Mouse (Mus musculus) right cerebral cortex, postnatal 36 days (tissue): ENCODE measurements at regions not wholly inside any gene's neighbourhood (a gene's known extent, or its start where the extent isn't known, plus 50 kb on each side); places are given as distances from the start of the nearest gene placed in this dataset.
A peak's percentile ranks its signal among the peaks of the same experiment; 100 is the strongest.

Source experiments
- DNase-seq, 2 experiments: peaks; one replicate each; pipeline ENCODE4 v3.0.0; 2022; ENCODE audit warnings: low spot score in 2 of 2, mixed read lengths in 1 of 2

DNA sequence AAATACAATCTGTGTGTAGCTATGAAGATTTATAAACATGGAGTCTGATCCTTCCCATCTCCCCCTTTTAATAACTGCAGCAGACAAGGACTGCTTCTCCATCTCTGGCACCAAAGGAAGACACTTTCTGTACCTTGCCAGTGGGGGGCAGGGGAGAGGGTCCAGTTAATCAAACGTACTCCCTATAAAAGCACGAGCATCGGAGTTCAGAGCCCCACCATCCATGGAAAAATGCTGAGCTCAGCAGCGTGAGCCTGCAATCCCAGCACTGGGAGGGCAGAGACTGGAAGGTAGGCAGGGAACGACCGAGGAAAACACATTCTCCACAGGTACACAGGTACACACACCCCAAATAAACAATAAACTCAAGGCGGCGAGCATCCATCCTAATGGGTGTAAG lies 234.1 kb upstream of the Kazn start:
- no peak for DNase-seq

GRCm38 (mm10) chr4:142472332-142472731 lies 233.1 kb upstream of the Kazn start:
- no peak for DNase-seq

DNA sequence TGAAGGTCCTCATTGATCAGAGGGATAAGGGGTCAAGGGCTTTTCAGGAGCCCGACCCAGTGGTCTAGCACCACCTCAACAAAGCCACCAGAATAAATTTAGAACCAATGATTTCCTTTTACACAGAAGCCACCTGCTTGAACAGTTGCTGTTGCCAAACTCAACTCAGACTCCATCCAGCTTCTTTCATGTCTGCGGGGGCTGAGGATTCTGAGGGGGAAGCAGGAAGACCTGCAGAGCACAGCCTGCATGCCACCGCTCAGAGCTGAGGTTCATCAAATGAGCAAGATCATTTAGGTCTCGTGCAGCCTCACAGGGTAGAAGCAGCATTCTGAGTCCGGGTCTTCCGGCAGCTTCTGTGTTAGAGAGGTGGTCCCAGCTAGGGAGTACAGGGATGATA lies 231.6 kb upstream of the Kazn start:
- DNase-seq: peak; percentile 26 to 47

DNA sequence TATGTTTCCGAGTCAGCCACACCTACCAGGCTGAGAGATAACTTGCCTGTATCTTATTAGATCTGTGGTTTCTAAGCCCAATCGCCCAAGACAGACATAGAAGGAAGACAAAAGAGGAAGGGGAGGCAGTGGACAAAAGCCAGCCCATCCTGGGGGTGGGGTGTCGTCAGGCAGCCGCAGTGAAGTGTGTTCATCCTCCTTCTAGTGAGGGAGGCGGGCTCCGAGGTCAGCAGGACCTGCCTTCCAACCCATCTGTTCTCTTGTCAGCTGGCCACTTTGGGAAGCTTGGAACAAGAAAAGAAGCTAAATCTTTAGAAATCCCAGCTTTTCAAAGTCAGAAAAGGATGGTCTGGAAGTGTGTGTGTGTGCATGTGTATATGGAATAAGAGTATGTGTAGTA lies 228.7 kb upstream of the Kazn start:
- DNase-seq: no peak

GRCm38 (mm10) chr4:142465226-142465625 lies 226.0 kb upstream of the Kazn start:
- DNase-seq: no peak

GRCm38 (mm10) chr4:142464066-142464465 lies 224.9 kb upstream of the Kazn start:
- no peak for DNase-seq

GRCm38 (mm10) chr4:142460468-142461086 lies 221.4 kb upstream of the Kazn start:
- DNase-seq: no peak

- DNase-seq: no peak
Observed at GRCm38 (mm10) chr4:142452614-142453013, 213.4 kb upstream of the Kazn start.

DNA sequence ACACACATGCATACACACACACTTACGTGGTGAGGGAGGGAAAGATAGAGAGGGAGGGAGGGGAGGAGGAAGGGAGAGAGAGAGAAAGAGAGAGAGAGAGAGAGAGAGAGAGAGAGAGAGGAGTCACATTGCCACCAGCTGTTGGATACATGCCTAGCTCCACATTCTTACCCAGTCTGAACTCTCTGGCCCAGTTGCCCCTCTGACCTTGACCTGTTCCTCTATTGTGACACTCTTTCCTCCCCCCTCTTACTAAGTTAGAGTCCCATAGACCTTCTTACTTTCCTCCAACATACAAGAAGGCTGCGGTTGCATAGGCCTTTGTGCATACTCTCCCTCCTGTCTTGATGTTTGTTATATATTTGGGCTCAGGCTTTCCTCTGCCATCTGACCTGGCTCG lies 211.7 kb upstream of the Kazn start:
- DNase-seq: no peak

DNA sequence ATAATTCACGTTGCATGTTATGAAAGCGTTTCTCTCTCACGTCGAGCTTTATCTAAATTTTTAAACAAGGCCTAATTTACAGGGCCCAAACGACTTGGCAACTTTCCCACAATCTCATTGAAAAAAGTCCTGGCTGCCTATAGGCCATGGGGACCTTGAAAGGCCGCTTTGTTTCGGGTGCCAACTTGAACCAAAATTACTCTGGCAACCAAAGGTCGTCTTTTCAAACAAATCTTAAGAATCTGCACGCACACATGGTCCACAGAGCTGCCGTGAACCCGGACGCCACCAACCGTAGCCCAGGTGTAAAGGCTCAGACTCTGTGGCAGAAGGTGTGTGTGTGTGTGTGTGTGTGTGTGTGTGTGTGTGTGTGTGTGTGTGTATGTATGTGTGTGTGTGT lies 210.5 kb upstream of the Kazn start:
- no peak for DNase-seq

GRCm38 (mm10) chr4:142449198-142449702 lies 210.0 kb upstream of the Kazn start:
- no peak for DNase-seq

GRCm38 (mm10) chr4:142447529-142447928 lies 208.3 kb upstream of the Kazn start:
- DNase-seq: peak; percentile 72 to 85

DNA sequence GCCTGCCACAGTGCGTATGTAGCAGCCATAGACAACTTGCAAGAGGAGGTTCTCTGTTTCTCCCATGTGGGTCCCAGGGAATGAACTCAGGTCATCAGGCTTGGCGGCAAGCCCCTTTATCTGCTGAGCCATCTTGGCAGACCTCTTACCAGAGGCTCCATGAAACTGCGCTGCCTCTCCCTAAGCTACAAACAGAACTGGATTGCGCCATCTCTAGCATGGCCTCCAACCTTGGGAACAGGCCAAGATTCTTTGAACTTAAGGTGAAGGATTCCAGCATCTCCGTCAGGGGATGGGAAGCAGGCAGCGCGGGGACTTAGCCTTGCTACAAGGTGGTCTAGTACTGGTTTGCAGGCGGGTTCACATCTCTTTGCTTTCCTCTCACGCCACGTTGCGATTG lies 201.8 kb upstream of the Kazn start:
- no peak for DNase-seq

DNA sequence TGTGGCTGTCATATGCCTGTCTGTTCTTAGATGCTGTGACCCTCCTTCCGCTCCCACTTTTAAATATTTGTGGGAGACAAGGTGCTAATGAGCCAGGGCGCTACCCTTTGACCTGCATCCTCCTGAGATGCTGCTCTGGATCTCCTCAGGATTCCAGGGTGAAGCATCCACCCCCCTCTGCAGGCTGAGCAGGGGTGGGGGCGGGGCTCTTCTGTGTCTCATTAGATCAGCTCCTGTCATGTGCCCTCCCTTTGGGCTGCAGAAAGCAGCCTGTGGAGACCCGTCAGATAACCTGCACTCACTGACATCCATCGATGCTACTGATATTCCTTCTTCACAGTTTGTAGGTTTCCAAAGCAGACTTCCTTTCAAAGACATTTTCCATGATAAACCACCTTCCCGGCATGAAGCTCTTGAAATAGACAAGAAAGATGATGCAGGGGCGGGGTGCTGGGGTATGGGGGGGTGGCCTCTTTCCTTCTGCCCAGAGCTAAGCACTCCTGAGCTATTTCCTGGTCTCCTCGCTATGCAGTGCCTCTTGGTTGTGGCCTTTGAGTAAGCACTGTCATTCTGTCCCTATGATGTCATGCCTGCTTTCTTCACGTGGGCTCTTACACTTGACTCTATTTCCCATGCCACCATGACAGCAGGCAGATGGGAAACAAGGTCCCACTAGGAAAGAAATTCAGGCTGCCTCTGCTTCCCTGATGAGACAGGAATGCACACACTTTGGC lies 200.4 kb upstream of the Kazn start:
- no peak for DNase-seq

DNA sequence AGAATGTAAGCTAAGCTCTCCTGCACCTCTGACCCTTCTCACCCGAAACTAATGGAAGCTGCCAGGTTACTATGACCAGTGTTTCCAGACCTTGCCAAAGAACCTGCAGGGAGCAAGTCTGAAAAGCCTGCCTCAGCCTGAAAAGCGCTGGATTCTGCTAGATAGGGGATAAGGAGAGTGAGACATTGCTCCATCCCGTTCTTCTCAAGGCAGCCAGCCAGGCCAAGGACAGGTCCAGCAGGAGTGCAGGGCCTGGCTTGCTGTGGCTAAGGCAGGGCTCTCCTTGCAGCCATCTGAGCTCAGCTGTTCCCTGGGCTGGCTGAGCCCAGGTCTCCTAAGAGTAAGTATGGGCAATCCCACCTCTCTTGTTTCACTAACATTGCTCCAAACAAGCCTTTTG lies 185.4 kb upstream of the Kazn start:
- DNase-seq: no peak

GRCm38 (mm10) chr4:142420427-142420826 lies 181.2 kb upstream of the Kazn start:
- DNase-seq: no peak

DNA sequence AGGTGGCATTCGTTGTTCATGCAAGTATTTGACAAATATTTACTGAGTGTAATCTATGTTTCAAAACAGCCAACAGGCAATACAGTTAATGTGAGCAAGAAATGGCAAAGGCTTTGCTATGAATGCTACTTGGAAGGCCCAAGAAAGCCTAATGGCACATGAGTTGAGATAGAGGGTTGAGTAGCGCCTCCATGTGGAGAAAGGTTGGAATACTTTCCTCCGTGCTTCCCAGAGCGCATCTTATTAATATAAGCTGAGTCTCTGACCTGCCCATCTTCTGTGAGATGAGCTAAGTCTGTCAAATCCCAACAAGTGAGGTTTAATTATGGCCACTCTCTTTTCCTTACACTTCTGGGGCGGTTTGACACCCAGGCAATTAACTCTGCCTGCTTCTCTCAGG lies 175.7 kb upstream of the Kazn start:
- DNase-seq: no peak

DNA sequence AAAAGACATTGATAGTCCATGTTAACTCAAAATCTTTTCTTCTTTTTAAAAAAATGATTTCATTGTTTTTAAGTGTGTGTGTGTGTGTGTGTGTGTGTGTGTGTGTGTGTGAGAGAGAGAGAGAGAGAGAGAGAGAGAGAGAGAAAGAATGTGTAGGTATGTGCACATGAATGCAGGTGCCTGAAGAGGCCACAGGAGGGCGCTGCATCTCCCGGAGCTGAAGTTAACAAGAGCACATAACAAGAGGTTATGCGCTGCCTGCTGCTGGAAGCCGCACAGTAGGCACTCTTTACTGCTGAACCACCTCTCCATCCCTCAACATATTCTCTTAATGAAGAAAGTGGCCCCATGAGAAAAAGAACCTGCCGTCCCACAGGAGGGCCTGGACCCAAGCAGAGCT lies 172.6 kb upstream of the Kazn start:
- DNase-seq: no peak

GRCm38 (mm10) chr4:142410596-142411573 lies 171.7 kb upstream of the Kazn start:
- DNase-seq: peak; percentile 80 to 83

DNA sequence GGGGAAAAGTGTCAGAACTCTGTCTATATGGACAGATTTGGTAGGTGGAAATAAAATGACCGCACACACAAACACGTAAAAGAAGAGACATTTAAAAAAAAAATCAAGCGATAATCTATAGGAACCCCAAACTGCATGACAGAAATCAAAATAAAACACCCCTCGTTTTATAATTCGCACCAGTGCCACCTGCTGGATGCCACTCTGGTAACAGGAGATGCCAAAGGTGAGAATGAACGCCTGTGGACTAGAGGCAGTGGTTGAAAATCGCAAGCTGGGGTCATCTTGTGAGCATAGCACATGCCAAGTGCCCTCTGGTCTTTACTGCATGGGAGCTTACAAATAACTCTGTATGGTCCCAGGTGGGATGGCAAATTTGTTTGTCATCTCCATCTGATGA lies 158.7 kb upstream of the Kazn start:
- no peak for DNase-seq

GRCm38 (mm10) chr4:142392924-142393323 lies 153.7 kb upstream of the Kazn start:
- peak; percentile 19 to 49 for DNase-seq

GRCm38 (mm10) chr4:142390531-142391195 lies 151.5 kb upstream of the Kazn start:
- peak; percentile 29 to 50 for DNase-seq
